Mouse (Mus musculus): ENCODE measurements around the gene Helz2. TPM values are rescaled to one million over a fixed set of nuclear protein-coding genes. Genes with fewer than 3 reads are reported as not detected.
A peak's percentile ranks its signal among the peaks of the same experiment; 100 is the strongest.

The Helz2 gene
- polyA plus RNA-seq, 1 experiment from 2014 or later: 1.6 TPM

GRCm38 (mm10) chr2:181272092-181272491 is 30.3 kb upstream of the Helz2 start:
- Histone ChIP-seq H3K4me3 (ENCODE audit: low read depth, low read length) (no peak overlapping the region), H3K9ac (ENCODE audit: low read length) (no peak overlapping the region), H3K4me1 (replicated peaks; ENCODE audit: control insufficient read depth, insufficient read depth) (no peaks in the 10 kb centered on the region), H3K4me2 (replicated peaks; ENCODE audit: low read depth) (no peak overlapping the region), H3K36me3 (ENCODE audit: control insufficient read depth, insufficient read depth, low read length) (peaks cover 9% of the 10 kb centered on the region; the same call in 1 of the 2 replicates), H3K27ac (replicated peaks) (no peak overlapping the region), H3K9me3 (ENCODE audit: control insufficient read depth, low read length) (no peaks in the 10 kb centered on the region), H3K27me3 (ENCODE audit: control insufficient read depth, insufficient read depth, low read length) (no peaks in the 10 kb centered on the region)
- no peak for ATAC-seq (ENCODE audit: low FRiP score, low TSS enrichment)
- TF ChIP-seq CTCF (IDR thresholded peaks at IDR 0.05; ENCODE audit: low read depth) (no peak), EP300 (optimal IDR thresholded peaks at IDR 0.05) (no peak)
- no peak for DNase-seq (ENCODE audit: low spot score)
- 82% methylated on average over 2 of the region's 2 CpGs for WGBS

GRCm38 (mm10) chr2:181266839-181267238 is 25.0 kb upstream of the Helz2 start:
- Histone ChIP-seq H3K4me3 (ENCODE audit: low read depth, low read length) (no peak overlapping the region), H3K27me3 (ENCODE audit: control insufficient read depth, insufficient read depth, low read length) (no peaks in the 10 kb centered on the region), H3K4me1 (replicated peaks; ENCODE audit: control insufficient read depth, insufficient read depth) (no peaks in the 10 kb centered on the region), H3K4me2 (replicated peaks; ENCODE audit: low read depth) (no peak overlapping the region), H3K27ac (replicated peaks) (no peak overlapping the region), H3K36me3 (ENCODE audit: control insufficient read depth, insufficient read depth, low read length) (peaks cover 11% of the 10 kb centered on the region; the same call in 1 of the 2 replicates), H3K9ac (ENCODE audit: low read length) (no peak overlapping the region), H3K9me3 (ENCODE audit: control insufficient read depth, low read length) (no peaks in the 10 kb centered on the region)
- TF ChIP-seq EP300 (optimal IDR thresholded peaks at IDR 0.05) (no peak), CTCF (IDR thresholded peaks at IDR 0.05; ENCODE audit: low read depth) (no peak)
- 97% methylated on average over 2 of the region's 2 CpGs for WGBS
- ATAC-seq (ENCODE audit: low FRiP score, low TSS enrichment): no peak
- no peak for DNase-seq (ENCODE audit: low spot score)

GRCm38 (mm10) chr2:181253248-181253647 is 11.4 kb upstream of the Helz2 start:
- TF ChIP-seq CTCF (IDR thresholded peaks at IDR 0.05; ENCODE audit: low read depth): no peak
- TF ChIP-seq EP300 (optimal IDR thresholded peaks at IDR 0.05): no peak
- Histone ChIP-seq H3K27me3 (ENCODE audit: control insufficient read depth, insufficient read depth, low read length) (no peaks in the 10 kb centered on the region), H3K9ac (ENCODE audit: low read length) (no peak overlapping the region), H3K9me3 (ENCODE audit: control insufficient read depth, low read length) (no peaks in the 10 kb centered on the region), H3K4me3 (ENCODE audit: low read depth, low read length) (no peak overlapping the region), H3K27ac (replicated peaks) (no peak overlapping the region), H3K36me3 (ENCODE audit: control insufficient read depth, insufficient read depth, low read length) (peaks cover 19% of the 10 kb centered on the region), H3K4me1 (replicated peaks; ENCODE audit: control insufficient read depth, insufficient read depth) (no peaks in the 10 kb centered on the region), H3K4me2 (replicated peaks; ENCODE audit: low read depth) (no peak overlapping the region)
- 69% methylated on average over 1 of the region's 1 CpGs for WGBS
- DNase-seq (ENCODE audit: low spot score): no peak
- ATAC-seq (ENCODE audit: low FRiP score, low TSS enrichment): no peak

GRCm38 (mm10) chr2:181251841-181252240 is 10.0 kb upstream of the Helz2 start:
- Histone ChIP-seq H3K4me1 (replicated peaks; ENCODE audit: control insufficient read depth, insufficient read depth) (no peaks in the 10 kb centered on the region), H3K27me3 (ENCODE audit: control insufficient read depth, insufficient read depth, low read length) (no peaks in the 10 kb centered on the region), H3K9me3 (ENCODE audit: control insufficient read depth, low read length) (no peaks in the 10 kb centered on the region), H3K4me2 (replicated peaks; ENCODE audit: low read depth) (no peak overlapping the region), H3K4me3 (ENCODE audit: low read depth, low read length) (no peak overlapping the region), H3K36me3 (ENCODE audit: control insufficient read depth, insufficient read depth, low read length) (peaks cover 19% of the 10 kb centered on the region), H3K27ac (replicated peaks) (no peak overlapping the region), H3K9ac (ENCODE audit: low read length) (no peak overlapping the region)
- no peak for TF ChIP-seq CTCF (IDR thresholded peaks at IDR 0.05; ENCODE audit: low read depth)
- TF ChIP-seq EP300 (optimal IDR thresholded peaks at IDR 0.05): no peak
- WGBS: 70% methylated on average over 1 of the region's 1 CpGs
- DNase-seq (ENCODE audit: low spot score) (no peak), ATAC-seq (ENCODE audit: low FRiP score, low TSS enrichment) (no peak)

- ATAC-seq (ENCODE audit: low FRiP score, low TSS enrichment) (peak; percentile 93), DNase-seq (ENCODE audit: low spot score) (peak; percentile 33)
- Histone ChIP-seq H3K27ac (replicated peaks) (no peak overlapping the region), H3K4me2 (replicated peaks; ENCODE audit: low read depth) (no peak overlapping the region), H3K9me3 (ENCODE audit: control insufficient read depth, low read length) (no peaks in the 10 kb centered on the region), H3K27me3 (ENCODE audit: control insufficient read depth, insufficient read depth, low read length) (no peaks in the 10 kb centered on the region), H3K4me1 (replicated peaks; ENCODE audit: control insufficient read depth, insufficient read depth) (no peaks in the 10 kb centered on the region), H3K9ac (ENCODE audit: low read length) (no peak overlapping the region), H3K4me3 (ENCODE audit: low read depth, low read length) (no peak overlapping the region), H3K36me3 (ENCODE audit: control insufficient read depth, insufficient read depth, low read length) (peaks cover 12% of the 10 kb centered on the region)
- TF ChIP-seq EP300 (optimal IDR thresholded peaks at IDR 0.05) (no peak), CTCF (IDR thresholded peaks at IDR 0.05; ENCODE audit: low read depth) (no peak)
- WGBS: 69% methylated on average over 10 of the region's 10 CpGs
These were observed 7.4 kb upstream of the Helz2 start for GRCm38 (mm10) chr2:181249217-181249616.

GRCm38 (mm10) chr2:181245031-181245430 is 3.2 kb upstream of the Helz2 start:
- Histone ChIP-seq H3K4me1 (replicated peaks; ENCODE audit: control insufficient read depth, insufficient read depth) (no peaks in the 10 kb centered on the region; the same call in 1 of the 2 replicates), H3K36me3 (ENCODE audit: control insufficient read depth, insufficient read depth, low read length) (no peaks in the 10 kb centered on the region; the same call in 1 of the 2 replicates), H3K27me3 (ENCODE audit: control insufficient read depth, insufficient read depth, low read length) (no peaks in the 10 kb centered on the region), H3K9ac (ENCODE audit: low read length) (no peak overlapping the region), H3K9me3 (ENCODE audit: control insufficient read depth, low read length) (no peaks in the 10 kb centered on the region), H3K4me2 (replicated peaks; ENCODE audit: low read depth) (no peak overlapping the region), H3K4me3 (ENCODE audit: low read depth, low read length) (no peak overlapping the region), H3K27ac (replicated peaks) (no peak overlapping the region)
- DNase-seq (ENCODE audit: low spot score): no peak
- ATAC-seq (ENCODE audit: low FRiP score, low TSS enrichment): no peak
- WGBS: 19% methylated on average over 2 of the region's 2 CpGs
- TF ChIP-seq CTCF (IDR thresholded peaks at IDR 0.05; ENCODE audit: low read depth): no peak
- no peak for TF ChIP-seq EP300 (optimal IDR thresholded peaks at IDR 0.05)
